Mouse (Mus musculus) heart, adult 8-10 months (tissue): Measurements from ENCODE around the gene Frmd8. TPM values are rescaled to one million over a fixed set of nuclear protein-coding genes. Genes with fewer than 3 reads are reported as not detected.

Experiments
- DNase-seq: peaks from one replicate; pipeline ENCODE4 v3.0.0; 2022; ENCODE audit warnings: low spot score
- total RNA-seq, 4 experiments: library from RNA; stranded (reverse); gene quantifications; 2 replicates each; pipeline ENCODE4 v1.2.4; 2022

Gene Frmd8
- total RNA-seq = 1 to 10 TPM; 7.1 to 8.1 (median 7.5) TPM

DNA sequence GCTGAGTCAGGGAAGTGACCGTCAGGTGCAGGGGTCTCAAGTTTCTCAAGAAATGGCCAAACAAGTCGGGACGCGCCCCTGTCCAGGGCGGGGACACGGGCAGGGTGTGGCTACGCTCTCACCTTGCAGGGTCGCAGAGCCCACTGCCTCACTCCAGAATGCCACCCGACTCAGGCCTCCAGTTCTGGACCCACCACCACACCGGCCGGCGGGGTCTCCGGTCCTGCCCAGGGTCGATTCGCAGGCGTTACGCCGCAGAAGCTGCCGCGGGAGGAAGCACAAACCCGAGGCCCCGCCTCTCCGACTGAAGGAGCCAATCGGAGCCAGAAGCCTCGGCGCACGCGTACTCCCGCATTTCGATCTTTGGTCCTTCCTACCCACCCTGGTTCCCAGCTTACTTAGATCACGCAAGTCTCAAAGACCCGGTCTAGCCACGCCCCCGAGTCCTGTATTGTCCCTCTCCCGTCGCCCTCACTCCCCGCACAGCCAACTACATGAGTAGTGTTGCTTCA, at the start of gene Frmd8:
Gene Frmd8, minus strand, starts transcription at position 306 of the 512 bp plus-strand sequence.
- DNase-seq = peak; percentile 95

DNA sequence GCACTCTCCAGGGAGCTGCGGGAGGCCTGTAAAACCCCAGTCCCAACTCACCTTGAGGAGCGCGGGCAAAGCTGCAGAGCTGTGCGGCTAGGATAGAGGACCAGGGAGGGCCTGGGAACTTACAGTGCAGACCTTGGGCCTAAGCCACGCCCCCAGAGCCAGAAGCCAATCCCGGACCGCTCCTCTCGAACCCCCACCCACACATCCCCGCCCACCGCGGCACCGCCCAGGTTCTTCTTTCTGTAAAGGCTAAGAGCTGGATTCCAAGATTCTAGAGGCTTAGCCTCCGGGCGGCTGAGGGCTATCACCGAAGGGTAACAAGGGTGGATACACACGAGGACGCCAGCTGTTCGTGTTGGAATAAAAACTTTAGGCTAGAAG, 49.6 kb upstream of the Frmd8 start, which contains the start of gene Cdc42ep2:
Gene Cdc42ep2, minus strand, starts transcription at position 104 of the 381 bp plus-strand sequence.
- peak; percentile 97 for DNase-seq

DNA sequence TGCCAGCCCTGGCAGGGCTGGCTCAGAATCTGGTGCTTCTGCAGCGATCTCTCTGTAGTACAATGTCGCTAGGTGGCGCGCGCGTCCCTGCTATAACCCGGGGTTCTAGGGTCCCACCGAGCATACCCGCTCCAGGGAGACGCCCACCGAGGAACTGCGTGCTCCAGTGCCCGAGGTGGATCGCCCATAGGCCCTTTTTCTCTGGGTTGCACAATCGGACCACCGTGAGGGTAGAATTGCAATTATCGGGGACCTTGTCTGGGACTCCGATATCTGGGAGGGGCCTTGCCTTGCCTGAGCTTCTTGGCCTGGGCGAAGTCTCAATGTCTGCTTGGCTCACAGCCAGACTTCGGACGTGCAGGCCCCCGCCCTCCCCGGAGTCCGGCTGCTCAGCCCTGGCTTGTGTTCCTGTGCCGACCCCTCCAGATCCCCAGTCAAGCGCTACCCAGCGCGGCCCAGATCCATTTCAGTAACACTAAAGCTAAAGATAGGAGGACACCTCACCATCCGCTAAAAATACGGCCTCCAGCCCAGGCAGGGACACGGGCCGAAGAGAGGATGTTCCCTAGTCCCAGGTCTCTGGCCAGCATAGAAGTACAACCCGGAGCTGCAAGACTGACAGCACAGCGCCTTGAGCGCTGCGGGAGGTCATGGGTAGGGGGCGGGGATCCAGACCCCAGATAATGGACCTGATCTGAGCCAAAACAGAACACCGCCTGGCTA, 49.1 kb upstream of the Frmd8 start:
- peak; percentile 93 for DNase-seq

DNA sequence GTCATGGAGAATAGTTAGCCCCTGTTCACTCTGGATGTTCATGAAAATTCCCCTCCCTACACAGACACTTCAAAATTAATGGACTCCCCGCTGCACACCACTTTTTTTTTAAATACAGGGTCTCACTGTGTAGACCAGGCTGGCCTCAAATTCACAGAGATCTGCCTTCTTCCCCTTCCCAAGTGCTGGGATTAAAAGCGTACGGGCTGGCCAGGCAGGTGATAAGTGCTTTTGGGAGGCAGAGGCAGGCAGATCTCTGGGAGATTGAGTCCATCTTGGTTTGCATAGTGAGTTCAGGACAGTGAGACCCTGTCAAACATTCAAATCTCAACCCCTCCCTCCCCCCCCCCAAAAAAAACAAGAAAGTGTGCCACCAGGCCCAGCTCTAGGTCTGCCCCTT, 47.9 kb upstream of the Frmd8 start:
- DNase-seq = no peak

DNA sequence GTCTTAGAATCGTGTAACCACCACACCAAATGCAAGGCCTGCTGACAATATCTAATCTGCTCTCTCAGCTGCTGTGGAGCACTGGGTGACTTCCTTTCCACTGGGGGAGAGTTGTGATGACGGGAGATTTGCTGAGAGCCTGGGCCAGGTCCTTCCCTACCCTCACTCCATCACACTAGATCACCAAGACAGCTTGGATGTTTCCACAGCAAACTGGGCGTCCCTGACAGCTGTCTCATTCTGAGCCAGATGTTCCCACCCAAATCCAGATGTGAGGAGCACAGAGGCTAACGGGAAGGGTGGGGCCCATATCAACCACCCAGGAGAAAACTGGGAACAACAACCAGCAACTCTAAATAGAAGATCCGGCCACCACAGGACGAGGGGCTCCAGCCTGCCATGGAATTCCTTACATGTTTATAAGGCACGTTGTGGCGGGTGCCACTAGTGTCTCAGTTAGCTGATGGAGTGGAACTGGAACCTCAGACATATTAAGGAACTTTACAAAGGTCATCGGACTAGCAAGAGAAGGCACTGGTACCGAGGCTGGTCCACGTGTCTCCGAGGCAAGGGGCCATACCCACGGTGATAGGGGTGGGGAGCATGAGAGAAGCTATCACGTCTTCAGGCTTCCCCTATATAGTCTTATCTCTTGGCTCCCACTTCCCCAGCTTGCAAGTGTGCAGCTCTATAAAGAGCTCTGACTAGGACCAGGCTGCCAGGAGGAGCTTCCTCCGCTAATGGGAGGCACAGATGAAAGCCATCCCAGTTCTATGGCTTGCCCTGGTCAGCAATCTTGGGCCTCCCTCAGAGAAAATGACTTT, 47.3 kb upstream of the Frmd8 start:
- peak; percentile 76 for DNase-seq

DNA sequence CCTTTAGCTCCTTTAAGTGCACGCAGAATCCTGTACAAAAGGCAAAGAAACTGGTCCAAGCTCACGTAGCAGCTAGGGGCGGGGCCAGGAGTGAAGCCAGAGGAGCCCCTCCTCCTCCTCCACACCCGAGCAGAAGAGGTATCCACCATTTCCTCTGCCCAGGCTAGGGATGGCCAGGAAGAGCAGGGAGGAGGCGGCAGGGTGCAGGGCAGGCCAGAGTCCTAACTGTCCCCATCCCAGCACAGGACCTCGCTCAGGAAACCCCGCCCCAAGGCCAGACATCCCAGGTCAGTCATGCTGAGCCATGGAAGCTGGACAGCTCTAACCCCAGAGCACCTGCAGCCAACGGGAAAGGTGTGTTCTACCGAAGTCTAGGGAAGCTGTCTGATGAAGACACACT, 46.6 kb upstream of the Frmd8 start:
- DNase-seq = peak; percentile 50

DNA sequence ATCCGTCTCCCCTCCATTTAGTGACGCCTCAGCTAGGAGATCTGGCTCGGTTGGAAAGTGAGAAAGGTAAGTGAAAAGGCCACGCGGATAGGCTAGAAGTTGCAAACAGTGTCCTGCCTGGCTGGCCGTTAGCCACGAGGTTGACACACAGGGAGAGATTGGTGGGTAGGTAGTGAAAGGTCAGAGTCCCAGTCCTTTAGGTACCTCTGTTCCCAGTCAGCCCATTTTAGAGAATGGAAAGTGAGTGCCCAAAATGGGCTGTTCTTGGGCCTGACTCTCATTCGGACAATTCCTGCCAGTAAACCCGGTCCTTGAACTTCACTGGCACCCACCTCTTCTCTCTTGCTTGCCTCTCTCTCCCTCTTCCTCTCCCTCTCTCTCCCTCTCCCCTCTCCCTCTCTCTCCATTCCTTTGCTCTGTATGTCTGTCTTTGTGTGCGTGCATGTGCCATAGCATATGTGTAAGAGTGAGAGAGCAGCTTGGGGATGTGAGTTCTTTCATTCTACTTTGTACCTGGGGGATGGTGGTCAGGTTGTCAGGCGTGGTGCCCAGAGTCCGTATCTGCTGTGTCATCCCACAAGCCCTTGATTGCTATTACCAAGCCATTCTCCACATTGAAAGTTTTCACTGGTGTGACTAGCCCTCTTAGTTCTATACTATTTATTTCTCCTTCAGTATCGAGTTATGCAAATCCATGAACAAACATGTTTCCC, 38.1 kb upstream of the Frmd8 start, which contains the start of gene Dpf2:
Gene Dpf2, minus strand, starts transcription at position 4 of the 713 bp plus-strand sequence.
- DNase-seq = no peak

DNA sequence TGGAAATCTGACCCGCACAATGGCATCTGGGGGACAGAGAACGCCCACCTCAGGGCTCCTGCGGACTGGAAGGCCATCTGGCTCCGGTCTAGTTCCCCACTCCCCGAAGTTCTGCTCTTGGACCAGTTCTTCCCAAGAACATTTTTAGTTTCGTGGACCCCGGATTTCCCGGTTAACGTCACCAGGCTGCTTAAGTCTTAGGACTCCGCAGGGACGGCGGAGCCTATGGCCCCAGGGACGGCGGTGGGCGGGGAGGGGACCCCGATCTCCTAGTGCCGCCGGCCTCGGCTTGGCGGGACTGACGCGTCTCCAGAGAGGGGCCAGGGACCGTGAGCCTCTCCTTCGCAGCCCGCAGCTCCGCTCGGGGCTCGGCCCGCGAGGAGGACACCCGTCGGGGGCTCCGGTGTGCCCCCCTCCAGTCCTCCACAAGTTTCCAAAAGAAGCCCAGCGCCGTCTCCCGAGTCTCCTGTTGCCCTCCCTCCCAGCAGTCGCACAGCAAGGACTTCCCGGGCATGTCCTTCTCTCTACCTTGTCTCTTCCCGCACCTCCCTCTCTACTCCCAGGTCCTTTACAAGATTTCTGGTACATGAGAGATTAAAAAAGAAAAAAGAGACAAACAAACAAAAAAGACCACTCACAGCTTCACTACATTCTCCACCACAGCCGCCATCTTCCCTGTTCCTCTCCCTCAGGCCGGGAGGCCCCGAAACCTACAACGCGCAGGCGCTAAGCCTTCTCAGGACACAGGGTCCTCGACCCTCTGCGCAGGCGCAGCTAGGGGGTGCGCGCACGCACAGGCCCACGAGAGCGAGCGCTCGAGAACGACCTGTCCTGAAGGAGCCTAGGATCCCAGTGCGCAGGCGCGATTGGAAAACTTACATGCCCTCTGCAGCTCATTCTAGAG, 37.3 kb upstream of the Frmd8 start:
- DNase-seq = peak; percentile 99

DNA sequence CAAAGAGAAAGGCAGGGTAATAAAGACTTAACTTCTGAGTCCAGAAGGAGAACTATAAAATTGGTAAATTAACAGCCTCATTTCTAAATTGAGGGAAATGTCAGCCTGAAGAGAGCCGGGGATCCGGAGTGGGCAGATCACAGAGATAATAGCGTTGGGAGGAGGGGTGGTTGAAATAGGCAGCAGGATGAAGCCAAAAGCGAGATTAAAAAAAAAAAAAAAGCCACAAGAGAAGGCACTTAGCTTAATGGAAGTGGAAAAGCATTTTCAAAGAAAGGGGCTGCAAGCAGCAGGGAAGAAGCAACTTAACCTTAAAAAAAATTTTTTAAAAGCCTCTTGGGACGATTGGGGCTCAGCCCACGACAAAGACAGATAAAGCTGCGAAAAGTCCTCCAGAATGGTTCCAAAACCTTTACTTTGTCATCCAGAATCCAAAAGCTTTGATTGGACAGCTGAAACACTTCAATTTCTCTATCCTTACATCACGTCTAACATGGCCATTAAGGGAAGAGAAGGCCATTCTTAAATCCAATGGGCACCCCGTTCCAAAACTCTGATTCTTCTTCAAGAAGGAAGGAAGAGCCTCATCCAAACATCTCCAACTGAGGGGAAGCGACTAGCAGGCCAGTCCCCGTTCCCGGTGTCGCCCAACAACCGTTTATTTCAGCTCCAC, 36.5 kb upstream of the Frmd8 start:
- no peak for DNase-seq

DNA sequence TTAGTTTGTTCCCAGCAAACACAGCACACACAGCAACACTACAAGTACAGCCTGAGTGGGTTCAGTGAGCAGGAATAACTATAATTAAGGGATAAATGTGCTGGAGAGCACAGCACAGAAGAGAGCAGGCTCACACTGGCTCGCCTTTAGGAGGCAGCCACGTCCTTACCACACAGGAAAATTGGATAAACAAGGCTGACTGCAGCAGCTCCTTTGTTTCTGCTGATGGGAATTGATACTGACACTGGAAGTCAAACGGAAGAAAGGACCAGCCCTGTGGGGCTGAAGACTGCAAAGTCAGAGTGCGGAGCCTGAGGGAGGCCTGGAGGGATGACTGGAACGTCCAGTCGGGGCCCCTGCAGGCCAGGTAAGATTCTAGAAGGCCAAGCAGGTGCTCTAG, 35.1 kb upstream of the Frmd8 start:
- no peak for DNase-seq

DNA sequence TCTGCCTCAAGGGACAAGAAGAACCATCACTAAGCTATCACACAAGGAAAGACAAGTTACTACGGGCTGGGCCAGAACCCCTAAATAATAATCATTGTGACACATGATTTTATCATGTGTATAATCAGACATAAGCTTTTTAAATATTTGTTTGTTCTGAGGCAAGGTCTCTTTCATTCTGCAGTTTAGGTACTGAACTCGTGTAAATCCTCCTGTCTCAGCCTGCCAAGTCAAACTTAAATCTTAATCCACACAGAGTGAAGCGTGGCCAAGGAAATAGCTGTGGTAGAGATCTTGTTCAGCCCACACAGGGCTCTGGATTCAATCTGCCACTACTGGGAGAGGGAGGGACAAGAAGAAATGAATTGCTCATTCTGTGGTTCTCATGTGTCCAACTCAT, 32.2 kb upstream of the Frmd8 start:
- DNase-seq = no peak

DNA sequence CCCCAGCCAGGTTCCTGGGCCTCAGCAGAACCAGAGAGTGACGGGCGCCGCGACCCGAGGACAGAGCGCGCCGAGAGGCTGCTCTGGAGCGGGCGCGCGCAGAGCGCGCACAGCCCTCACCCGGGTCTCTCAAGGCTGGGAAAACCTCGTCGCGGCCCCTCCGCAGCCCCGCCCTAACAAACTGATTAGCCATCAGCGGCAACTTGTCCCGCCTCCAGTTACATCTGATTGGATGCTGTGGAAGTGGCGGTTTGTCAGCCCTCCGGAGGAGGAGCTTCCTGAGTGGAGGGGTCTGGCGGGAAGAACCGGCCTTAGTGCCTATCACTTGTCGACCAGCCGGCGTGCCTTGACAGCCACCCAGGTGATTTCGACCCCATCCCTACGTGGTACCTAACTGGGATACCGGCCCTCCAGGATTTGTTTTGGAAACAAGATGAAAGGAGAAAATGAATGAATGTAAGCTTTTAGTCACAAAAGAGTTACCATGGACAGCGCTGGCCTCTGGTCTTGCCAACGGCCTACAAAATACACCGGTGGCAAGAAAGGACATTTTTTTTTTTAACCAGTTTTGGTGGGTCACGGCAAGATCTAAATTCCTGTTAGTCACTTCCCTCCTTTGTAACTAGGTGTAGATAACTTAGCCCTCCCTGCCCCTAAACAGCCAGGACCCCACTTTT, 19.1 kb upstream of the Frmd8 start, which contains the start of gene Tigd3:
Gene Tigd3, minus strand, starts transcription at position 148 of the 677 bp plus-strand sequence.
- DNase-seq = peak; percentile 95

DNA sequence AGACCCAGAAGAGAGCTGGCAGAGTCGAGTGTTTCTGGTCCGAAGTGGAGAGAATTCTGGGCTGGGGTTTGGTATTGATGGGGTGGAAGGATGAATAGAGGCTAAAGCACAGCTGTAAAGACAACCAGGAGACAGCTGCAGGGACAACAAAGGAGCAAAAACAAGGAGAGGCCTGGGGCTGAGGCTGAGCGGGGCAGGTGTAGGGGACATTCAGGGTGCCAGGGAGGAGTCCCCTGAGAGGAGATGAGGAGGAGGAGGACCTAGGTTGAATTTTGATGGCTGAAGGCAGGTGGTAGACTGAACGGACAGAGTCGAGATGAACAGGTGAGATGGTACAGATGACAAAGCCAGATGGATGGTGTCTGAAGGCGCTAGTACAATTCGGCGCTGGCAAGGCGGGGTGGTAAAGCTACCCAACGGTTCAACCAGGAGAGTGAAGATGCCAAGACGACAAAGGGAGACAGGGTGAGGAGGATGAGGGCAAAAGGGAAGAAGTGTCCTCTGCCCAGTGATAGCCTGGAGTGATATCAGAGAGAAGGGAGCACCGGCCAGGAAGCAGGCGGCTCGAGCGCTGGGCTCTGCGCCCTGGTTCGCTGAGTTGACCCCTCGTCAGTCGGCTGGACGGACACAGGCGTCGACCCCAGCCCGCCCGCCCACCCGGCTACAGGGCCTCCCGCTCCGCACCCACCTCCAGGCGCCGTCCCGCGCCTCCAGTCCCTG, 18.4 kb upstream of the Frmd8 start:
- no peak for DNase-seq

DNA sequence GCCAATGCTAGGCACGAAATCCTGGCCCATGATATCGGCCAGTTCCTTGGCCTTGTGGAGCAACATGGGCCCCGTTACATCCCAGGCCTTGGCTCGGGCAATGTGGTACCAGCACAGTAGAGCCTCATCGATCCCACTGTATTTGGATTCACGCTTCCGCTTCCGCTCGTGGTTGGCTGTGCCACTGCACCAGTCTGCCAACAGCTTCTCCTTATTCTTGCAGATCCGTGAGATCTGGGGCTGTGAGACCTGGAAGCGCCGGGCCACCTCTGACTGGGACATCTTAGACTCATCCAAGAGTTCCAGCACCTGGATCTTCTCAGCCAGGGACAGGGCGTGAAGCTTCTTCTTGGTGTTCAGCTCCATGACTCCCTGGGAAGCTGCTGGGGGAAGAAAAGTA, 17.7 kb upstream of the Frmd8 start:
- no peak for DNase-seq

DNA sequence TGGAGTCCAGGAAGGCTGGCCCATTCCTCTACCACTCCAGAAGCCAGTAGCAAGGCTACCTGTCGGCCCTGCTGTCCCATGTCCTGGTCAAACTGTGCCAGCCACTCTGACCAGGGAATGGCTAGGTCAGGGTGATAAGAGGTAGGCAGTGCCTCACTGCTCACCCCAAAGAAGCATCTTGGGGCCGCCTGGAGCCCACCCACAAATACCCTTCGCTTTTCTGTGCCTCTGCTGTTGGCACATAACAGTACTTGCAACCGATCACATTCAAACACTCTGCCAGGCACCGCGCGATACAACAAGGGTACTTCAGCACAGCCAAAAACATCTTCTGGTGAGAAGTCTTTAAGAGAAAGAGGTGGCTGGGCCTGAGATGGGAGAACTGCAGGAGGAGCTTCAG, 17.2 kb upstream of the Frmd8 start:
- no peak for DNase-seq

DNA sequence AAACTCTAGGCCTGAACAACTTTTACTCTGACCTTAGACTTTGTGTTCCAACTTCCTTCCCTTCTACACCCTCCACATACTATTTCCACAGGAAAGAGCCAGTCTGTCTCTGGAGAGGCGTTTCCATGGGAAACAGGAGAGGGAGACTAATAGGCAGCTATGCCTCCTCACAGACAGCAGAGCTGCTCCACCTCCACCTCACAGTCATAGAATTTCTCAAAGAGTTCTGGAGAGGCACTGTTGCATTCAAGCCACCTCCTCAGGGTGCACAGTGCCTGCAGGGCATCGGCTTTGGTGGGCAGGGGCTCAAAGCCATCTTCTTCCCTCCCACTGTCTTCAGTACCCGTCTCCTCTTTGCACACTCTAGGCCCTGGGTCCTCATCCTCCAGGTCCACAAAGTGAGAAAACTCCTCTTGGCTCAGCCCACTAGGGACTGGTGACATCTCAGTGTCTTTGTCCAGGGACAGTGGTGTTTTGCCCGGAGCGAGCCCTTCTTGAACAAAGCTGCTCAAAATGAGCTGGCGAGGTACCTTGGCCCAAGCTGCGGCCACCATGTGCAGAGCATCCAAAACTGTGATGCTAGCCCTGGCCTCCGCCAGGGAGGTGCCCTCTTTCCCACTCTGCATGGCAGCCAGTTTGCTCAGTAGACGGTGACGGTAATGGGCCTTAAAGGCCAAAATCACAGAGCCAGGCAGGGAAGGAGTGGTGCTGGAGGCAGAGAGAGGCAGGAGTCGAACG, 16.6 kb upstream of the Frmd8 start:
- no peak for DNase-seq

DNA sequence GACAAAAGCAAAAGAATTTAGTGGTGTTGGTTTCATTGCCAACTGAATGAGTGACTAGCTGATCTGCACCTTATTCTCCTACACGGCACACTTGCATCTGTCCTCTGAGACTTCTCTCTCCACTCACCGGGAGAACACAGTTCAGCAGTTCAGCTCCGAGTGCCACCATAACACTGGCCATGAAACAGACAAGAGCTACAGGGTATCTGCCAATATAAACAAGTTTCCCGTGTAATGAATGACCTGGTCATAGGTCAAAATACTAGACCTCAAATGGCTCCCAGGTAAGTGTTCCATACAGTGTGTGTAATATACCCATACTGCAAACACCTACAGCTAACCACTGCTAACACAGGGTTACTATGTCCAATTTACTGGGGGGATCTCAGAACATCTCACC, 14.1 kb upstream of the Frmd8 start:
- no peak for DNase-seq

DNA sequence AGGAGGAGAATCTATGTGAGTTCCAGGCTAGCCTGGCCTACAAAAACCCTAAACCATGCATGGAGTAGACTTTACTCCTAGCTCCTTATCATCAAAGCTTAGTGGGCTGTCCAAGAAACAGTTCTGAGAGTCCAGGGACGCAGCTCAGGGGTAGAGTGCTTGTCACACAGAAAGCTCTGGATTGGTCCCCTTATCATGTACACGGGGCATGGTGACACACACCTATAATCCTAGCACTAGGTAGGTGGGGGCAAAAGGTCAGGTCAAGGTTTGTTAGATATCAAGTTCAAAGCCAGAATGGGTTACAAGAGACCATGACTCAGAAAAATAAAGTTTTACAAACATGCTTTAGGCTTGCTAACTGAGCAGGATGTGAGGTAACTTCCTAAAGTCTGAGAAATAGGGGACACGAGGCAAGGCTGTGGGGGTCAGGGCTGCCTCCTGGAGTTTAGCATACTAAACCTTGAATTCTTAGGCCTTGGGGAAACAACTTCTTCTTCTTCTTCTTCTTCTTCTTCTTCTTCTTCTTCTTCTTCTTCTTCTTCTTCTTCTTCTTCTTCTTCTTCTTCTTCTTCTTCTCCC, 12.3 kb upstream of the Frmd8 start:
- no peak for DNase-seq
